Mouse (Mus musculus) stomach, postnatal 0 days (tissue): Measurements from ENCODE around the gene Ppm1h. TPM values are rescaled to one million over a fixed set of nuclear protein-coding genes. Genes with fewer than 3 reads are reported as not detected.

Experiments used
- ATAC-seq: fragments of 200-750 bp; cut with Nextera tagmentation; 2 replicates; pipeline ENCODE4 v1.8.0; 2017; ENCODE audit not compliant: low FRiP score, low TSS enrichment
- DNase-seq: peaks from one replicate; pipeline ENCODE4 v3.0.0-alpha.2; 2016; ENCODE audit warnings: low spot score
- H3K27ac ChIP-seq: fragments of 300-500 bp; sonication (generic); replicated peaks from 2 replicates; pipeline ENCODE4 v1.5.1; 2014; ENCODE audit warnings: mild to moderate bottlenecking, control low read depth
- H3K27me3 ChIP-seq: fragments of 300-500 bp; sonication (generic); 2 replicates; pipeline ENCODE4 v1.6.1; 2014; ENCODE audit warnings: low read length; ENCODE audit not compliant: control insufficient read depth, insufficient read depth
- H3K36me3 ChIP-seq: fragments of 300-500 bp; sonication (generic); 2 replicates; pipeline ENCODE4 v1.6.1; 2014; ENCODE audit warnings: low read length, mixed read lengths; ENCODE audit not compliant: control insufficient read depth, insufficient read depth
- H3K4me1 ChIP-seq: fragments of 300-500 bp; sonication (generic); replicated peaks from 2 replicates; pipeline ENCODE4 v1.6.1; 2014; ENCODE audit warnings: antibody characterized with exemption; ENCODE audit not compliant: control insufficient read depth, insufficient read depth
- H3K4me2 ChIP-seq: fragments of 300-500 bp; sonication (generic); replicated peaks from 2 replicates; pipeline ENCODE4 v1.6.1; 2014; ENCODE audit warnings: low read depth, mild to moderate bottlenecking, control low read depth, moderate library complexity
- H3K4me3 ChIP-seq: fragments of 300-500 bp; sonication (generic); 2 replicates; pipeline ENCODE4 v1.5.1; 2014; ENCODE audit warnings: low read depth, low read length, control low read depth
- H3K9ac ChIP-seq: fragments of 300-500 bp; sonication (generic); 2 replicates; pipeline ENCODE4 v1.6.1; 2014; ENCODE audit warnings: mild to moderate bottlenecking, low read length, control low read depth, mixed read lengths
- H3K9me3 ChIP-seq: fragments of 300-500 bp; sonication (generic); 2 replicates; pipeline ENCODE4 v1.6.1; 2016; ENCODE audit warnings: low read length; ENCODE audit not compliant: control insufficient read depth
- CTCF ChIP-seq: IDR thresholded peaks from 2 replicates; pipeline ENCODE4 v1.5.1; 2016; ENCODE audit warnings: antibody characterized with exemption, low read depth, mild to moderate bottlenecking, moderate library complexity
- EP300 ChIP-seq: optimal IDR thresholded peaks from 2 replicates; pipeline ENCODE3; 2016; ENCODE audit warnings: antibody characterized with exemption
- WGBS: fragments of 180-500 bp; shearing (Covaris S2); extraction: QIAGEN DNeasy Blood & Tissue Kit; methylation state at CpG from one replicate; pipeline ENCODE4 v1.1.7; 2014; 5-methylcytosine and 5-hydroxymethylcytosine counted together
- polyA plus RNA-seq: library from polyadenylated mRNA; unstranded; fragments of >200 nt; fragmentation: Nextera tagmentation; extraction: Ambion mirVana; gene quantifications from 2 replicates; pipeline ENCODE4 v1.2.1, GENCODE M21; 2015

Gene Ppm1h
- polyA plus RNA-seq, 1 experiment from 2014 or later: 7.6 TPM

- Histone ChIP-seq H3K4me3 (0 out of 2 replicates have a peak overlapping the region, but pooled peaks have one; percentile 4), H3K27me3 (no peaks in the 10 kb centered on the region), H3K36me3 (no peaks in the 10 kb centered on the region), H3K4me1 (no peaks in the 10 kb centered on the region), H3K27ac (peak overlapping the region; percentile 93), H3K4me2 (peak overlapping the region; percentile 42), H3K9ac (no peak overlapping the region), H3K9me3 (no peaks in the 10 kb centered on the region)
- WGBS: 41% methylated on average over 11 of the region's 11 CpGs
- ATAC-seq (no peak), DNase-seq (no peak)
- TF ChIP-seq EP300 (peak; percentile 5), CTCF (no peak)
Observed at GRCm38 (mm10) chr10:122913393-122913792, 234.8 kb downstream of the Ppm1h start.

GRCm38 (mm10) chr10:122915905-122916304 lies 237.3 kb downstream of the Ppm1h start:
- no peak for ATAC-seq
- Histone ChIP-seq H3K4me1 (no peaks in the 10 kb centered on the region), H3K4me2 (no peak overlapping the region), H3K36me3 (no peaks in the 10 kb centered on the region), H3K4me3 (no peak overlapping the region), H3K27ac (no peak overlapping the region), H3K9ac (no peak overlapping the region), H3K27me3 (no peaks in the 10 kb centered on the region), H3K9me3 (no peaks in the 10 kb centered on the region)
- DNase-seq: no peak
- WGBS: 83% methylated on average over 8 of the region's 8 CpGs
- TF ChIP-seq CTCF (no peak), EP300 (no peak)

GRCm38 (mm10) chr10:122917648-122918324 lies 239.2 kb downstream of the Ppm1h start:
- DNase-seq: no peak
- Histone ChIP-seq H3K4me1 (no peaks in the 10 kb centered on the region), H3K9ac (no peak overlapping the region), H3K27me3 (no peaks in the 10 kb centered on the region), H3K9me3 (no peaks in the 10 kb centered on the region), H3K4me3 (no peak overlapping the region), H3K4me2 (no peak overlapping the region), H3K27ac (no peak overlapping the region; the same call in 1 of the 2 replicates), H3K36me3 (no peaks in the 10 kb centered on the region)
- 63% methylated on average over 14 of the region's 14 CpGs for WGBS
- TF ChIP-seq CTCF (no peak), EP300 (no peak)
- no peak for ATAC-seq

GRCm38 (mm10) chr10:122918325-122918694 lies 239.7 kb downstream of the Ppm1h start:
- DNase-seq: no peak
- H3K36me3 ChIP-seq: no peaks in the 10 kb centered on the region
- no peak for ATAC-seq
- no peaks in the 10 kb centered on the region for H3K9me3 ChIP-seq
- H3K27ac ChIP-seq: no peak overlapping the region
- no peaks in the 10 kb centered on the region for H3K4me1 ChIP-seq
- H3K4me3 ChIP-seq: no peak overlapping the region
- no peak overlapping the region for H3K9ac ChIP-seq
- TF ChIP-seq EP300 (no peak), CTCF (no peak)
- H3K4me2 ChIP-seq: no peak overlapping the region
- no peaks in the 10 kb centered on the region for H3K27me3 ChIP-seq
- 86% methylated on average over 9 of the region's 9 CpGs for WGBS

- H3K4me2 ChIP-seq: no peak overlapping the region
Observed at GRCm38 (mm10) chr10:122918754-122919153, 240.2 kb downstream of the Ppm1h start.

GRCm38 (mm10) chr10:122919416-122919815 lies 240.9 kb downstream of the Ppm1h start:
- H3K4me3 ChIP-seq: no peak overlapping the region
- no peaks in the 10 kb centered on the region for H3K27me3 ChIP-seq
- H3K4me2 ChIP-seq: no peak overlapping the region
- H3K36me3 ChIP-seq: no peaks in the 10 kb centered on the region
- DNase-seq (no peak), ATAC-seq (no peak)
- 88% methylated on average over 2 of the region's 2 CpGs for WGBS
- H3K9me3 ChIP-seq: no peaks in the 10 kb centered on the region
- no peak for TF ChIP-seq CTCF
- no peak for TF ChIP-seq EP300
- no peak overlapping the region for H3K27ac ChIP-seq
- no peak overlapping the region for H3K9ac ChIP-seq
- no peaks in the 10 kb centered on the region for H3K4me1 ChIP-seq

More at GRCm38 (mm10) chr10:122918754-122919153, 240.2 kb downstream of the Ppm1h start:
- Histone ChIP-seq H3K27ac (no peak overlapping the region), H3K4me1 (no peaks in the 10 kb centered on the region), H3K9ac (no peak overlapping the region), H3K27me3 (no peaks in the 10 kb centered on the region), H3K36me3 (no peaks in the 10 kb centered on the region), H3K9me3 (no peaks in the 10 kb centered on the region), H3K4me3 (no peak overlapping the region)
- DNase-seq (no peak), ATAC-seq (no peak)
- TF ChIP-seq CTCF (no peak), EP300 (no peak)
- 91% methylated on average over 5 of the region's 5 CpGs for WGBS
